Mouse (Mus musculus) testis, adult 2 months (tissue): ENCODE results near the gene 1700017B05Rik. TPM values are rescaled to one million over a fixed set of nuclear protein-coding genes. Genes with fewer than 3 reads are reported as not detected.
"Not testable (repeated sequence)": the region's sequence is repeated elsewhere in the genome, so short reads cannot be mapped to it uniquely, and the experiment has no call there.

Experiments used
- H3K27ac ChIP-seq: fragments of 200-500 bp; 2 replicates; pipeline ENCODE4 v1.5.1; 2012; ENCODE audit warnings: low read depth, low read length; ENCODE audit not compliant: control insufficient read depth, insufficient read depth
- H3K27me3 ChIP-seq: fragments of 200-500 bp; 2 replicates; pipeline ENCODE4 v1.6.1; 2012; ENCODE audit warnings: mild to moderate bottlenecking, low read length, moderate library complexity; ENCODE audit not compliant: control insufficient read depth, insufficient read depth
- H3K36me3 ChIP-seq: fragments of 200-500 bp; 2 replicates; pipeline ENCODE4 v1.6.1; 2012; ENCODE audit warnings: mild to moderate bottlenecking, low read length; ENCODE audit not compliant: control insufficient read depth, insufficient read depth
- H3K4me1 ChIP-seq: fragments of 200-500 bp; 2 replicates; pipeline ENCODE4 v1.6.1; 2012; ENCODE audit warnings: low read length; ENCODE audit not compliant: control insufficient read depth, insufficient read depth
- H3K4me3 ChIP-seq: fragments of 200-500 bp; 2 replicates; pipeline ENCODE4 v1.5.1; 2012; ENCODE audit warnings: low read depth, mild to moderate bottlenecking, low read length, moderate library complexity, mixed read lengths; ENCODE audit not compliant: control insufficient read depth
- CTCF ChIP-seq: fragments of 200-500 bp; IDR thresholded peaks from 2 replicates; pipeline ENCODE4 v1.5.1; 2012; ENCODE audit warnings: low read depth, mild to moderate bottlenecking, inconsistent platforms, low read length, moderate library complexity; ENCODE audit not compliant: control insufficient read depth, insufficient read depth, insufficient replicate concordance
- POLR2A ChIP-seq: fragments of 200-500 bp; IDR thresholded peaks from 2 replicates; pipeline ENCODE4 v1.6.1; 2012; ENCODE audit warnings: low read depth, mild to moderate bottlenecking, inconsistent platforms, low read length, moderate library complexity; ENCODE audit not compliant: control insufficient read depth
- polyA plus RNA-seq: library from polyadenylated mRNA; depleted of rRNA; stranded (reverse); fragments of >200 nt; gene quantifications from 2 replicates; pipeline ENCODE4 v1.2.3, GENCODE M21; 2012

Gene 1700017B05Rik
- polyA plus RNA-seq, 1 experiment, result 87.2 TPM

- H3K27me3 ChIP-seq, result no peaks in the 10 kb centered on the region
- TF ChIP-seq POLR2A, result no peak
- TF ChIP-seq CTCF, result no peak
- H3K36me3 ChIP-seq, result no peaks in the 10 kb centered on the region
- no peaks in the 10 kb centered on the region for H3K4me1 ChIP-seq
- H3K27ac ChIP-seq, result no peak overlapping the region
- H3K4me3 ChIP-seq, result no peak overlapping the region
Measured at GRCm38 (mm10) chr9:57227203-57227602, 35.2 kb downstream of the 1700017B05Rik start.

GRCm38 (mm10) chr9:57226628-57227122, 35.7 kb downstream of the 1700017B05Rik start:
- H3K36me3 ChIP-seq, H3K4me1 ChIP-seq, H3K27me3 ChIP-seq, H3K4me3 ChIP-seq, H3K27ac ChIP-seq: not testable (repeated sequence)

DNA sequence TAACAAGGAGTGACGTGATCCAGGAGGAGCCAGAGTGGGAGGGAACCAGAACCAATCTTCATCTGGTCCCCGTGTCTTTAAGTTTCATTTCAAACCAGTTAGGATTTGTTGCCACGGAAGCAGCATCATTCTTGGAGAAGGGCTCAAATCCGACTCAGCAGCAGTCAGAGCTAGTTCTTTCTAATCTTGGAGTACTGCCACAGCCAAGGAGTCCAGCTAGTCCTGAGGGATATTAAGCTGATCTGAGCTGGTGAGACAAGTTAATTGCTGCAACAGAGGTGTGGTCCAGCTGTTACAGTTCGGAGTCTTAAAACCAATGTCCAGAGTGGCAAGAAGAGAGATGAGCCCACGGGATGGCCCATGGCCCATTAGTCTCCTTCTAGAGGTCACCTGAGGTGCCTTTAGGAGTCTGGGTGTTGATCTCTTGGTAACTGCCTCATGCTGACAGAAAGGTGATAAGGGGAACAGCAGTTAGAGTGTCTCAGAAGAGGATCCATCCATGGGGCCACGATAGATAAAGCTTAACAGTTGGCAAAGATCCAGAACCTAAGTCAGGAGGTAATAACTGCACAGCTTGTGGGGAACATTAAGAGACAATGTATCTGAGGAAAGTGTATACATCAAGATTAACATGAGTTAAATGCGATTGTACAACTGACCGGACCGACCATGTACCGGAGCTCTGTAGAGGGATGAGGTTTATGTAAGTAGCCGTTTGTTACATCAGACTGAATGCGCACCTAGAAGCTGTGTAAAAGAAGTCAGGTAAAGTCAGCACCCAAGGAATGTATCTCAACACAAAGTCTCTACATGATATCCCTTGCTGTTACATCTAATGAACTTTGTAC, 36.4 kb downstream of the 1700017B05Rik start:
- TF ChIP-seq POLR2A (no peak), CTCF (no peak)
- H3K4me1 ChIP-seq, result no peaks in the 10 kb centered on the region
- no peaks in the 10 kb centered on the region for H3K36me3 ChIP-seq

DNA sequence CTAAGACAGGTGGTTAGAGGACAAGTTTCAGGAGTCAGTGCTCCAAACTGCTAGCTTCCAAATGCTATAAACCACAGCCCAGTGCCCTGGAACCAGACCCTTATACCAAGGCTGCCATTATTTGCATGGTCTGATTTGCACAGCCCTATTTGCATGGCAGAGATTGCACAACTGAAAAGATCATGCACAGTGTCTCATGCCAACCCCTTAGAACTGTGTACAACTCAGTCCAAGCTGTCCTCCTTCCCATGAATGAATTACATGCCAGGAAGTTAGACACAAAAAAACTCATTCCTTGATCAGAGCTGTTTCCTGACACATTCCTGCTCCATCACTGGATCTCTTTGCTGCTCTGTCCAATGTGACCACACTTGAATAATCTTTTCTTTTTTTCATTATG, 39.1 kb downstream of the 1700017B05Rik start:
- no peak for TF ChIP-seq CTCF
- no peak for TF ChIP-seq POLR2A
- no peaks in the 10 kb centered on the region for H3K27me3 ChIP-seq
- no peak overlapping the region for H3K27ac ChIP-seq
- peaks cover 2% of the 10 kb centered on the region; the same call in 1 of the 2 replicates for H3K4me1 ChIP-seq
- H3K36me3 ChIP-seq, result no peaks in the 10 kb centered on the region
- no peak overlapping the region for H3K4me3 ChIP-seq

More for the DNA sequence above, 36.4 kb downstream of the 1700017B05Rik start:
- Histone ChIP-seq H3K4me3 (no peak overlapping the region), H3K27me3 (no peaks in the 10 kb centered on the region), H3K27ac (no peak overlapping the region)

GRCm38 (mm10) chr9:57220356-57220755, 42.1 kb downstream of the 1700017B05Rik start:
- Histone ChIP-seq H3K27me3 (no peaks in the 10 kb centered on the region), H3K4me3 (no peak overlapping the region), H3K27ac (no peak overlapping the region), H3K36me3 (no peaks in the 10 kb centered on the region), H3K4me1 (peaks cover 2% of the 10 kb centered on the region; the same call in 1 of the 2 replicates)
- TF ChIP-seq CTCF (peak; percentile 33; the same call in 1 of the 2 replicates), POLR2A (no peak)

DNA sequence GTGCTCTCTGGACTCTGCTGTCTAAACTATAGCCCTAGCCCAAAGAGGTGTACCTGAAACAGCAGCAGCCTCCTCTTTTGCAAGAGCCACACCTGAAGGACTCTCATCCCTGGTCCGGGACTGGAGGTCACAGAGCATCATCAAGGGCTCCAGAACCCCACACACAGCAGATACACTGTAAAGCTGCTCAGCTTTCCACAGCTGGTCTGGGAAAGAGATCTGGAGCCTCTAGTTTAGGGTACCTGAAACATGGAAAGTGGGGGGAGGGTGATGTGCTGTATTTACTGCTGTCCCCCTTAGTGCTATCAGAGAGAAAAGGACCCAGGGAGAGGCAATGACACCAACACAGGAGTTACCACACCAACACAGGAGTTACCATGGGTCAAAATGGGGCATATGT, 42.9 kb downstream of the 1700017B05Rik start:
- no peaks in the 10 kb centered on the region for H3K36me3 ChIP-seq
- peaks cover 2% of the 10 kb centered on the region; the same call in 1 of the 2 replicates for H3K4me1 ChIP-seq
- TF ChIP-seq CTCF (no peak), POLR2A (no peak)
- no peak overlapping the region for H3K4me3 ChIP-seq
- H3K27me3 ChIP-seq, result no peaks in the 10 kb centered on the region
- H3K27ac ChIP-seq, result no peak overlapping the region

DNA sequence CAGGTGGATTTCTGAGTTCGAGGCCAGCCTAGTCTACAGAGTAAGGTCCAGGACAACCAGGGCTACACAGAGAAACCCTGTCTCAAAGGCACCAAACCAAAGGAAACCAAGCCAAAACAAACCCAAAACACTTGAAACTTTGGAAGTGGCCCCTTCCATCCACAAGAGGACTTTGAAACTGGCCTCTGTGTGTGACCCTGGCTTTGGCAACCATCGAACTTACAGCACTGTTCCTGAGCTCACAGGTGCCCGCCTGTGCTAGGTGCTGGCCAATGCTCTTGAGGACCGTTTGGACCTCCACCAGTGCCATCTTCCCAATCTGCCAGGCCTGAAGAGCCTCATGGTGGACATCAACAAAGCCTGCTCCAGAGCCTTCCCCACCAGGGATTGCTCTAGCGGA, 43.6 kb downstream of the 1700017B05Rik start:
- Histone ChIP-seq H3K27ac (no peak overlapping the region), H3K36me3 (no peaks in the 10 kb centered on the region), H3K4me3 (no peak overlapping the region), H3K4me1 (peaks cover 2% of the 10 kb centered on the region; the same call in 1 of the 2 replicates), H3K27me3 (no peaks in the 10 kb centered on the region)
- TF ChIP-seq POLR2A (no peak), CTCF (no peak)
